Mouse (Mus musculus): Measurements from ENCODE around the gene Klhl40. TPM values are rescaled to one million over a fixed set of nuclear protein-coding genes. Genes with fewer than 3 reads are reported as not detected.

The Klhl40 gene
- polyA plus RNA-seq, 1 experiment from 2014 or later: 0.17 TPM

- H3K4me3 ChIP-seq: peak overlapping the region; percentile 82
- H3K4me1 ChIP-seq: peaks cover 57% of the 10 kb centered on the region
- WGBS: 69% methylated on average over 10 of the region's 10 CpGs
- H3K9me3 ChIP-seq: no peaks in the 10 kb centered on the region
- H3K36me3 ChIP-seq (replicated peaks): peaks cover 56% of the 10 kb centered on the region
- H3K27me3 ChIP-seq (replicated peaks; ENCODE audit: low read depth, poor library complexity, severe bottlenecking): no peaks in the 10 kb centered on the region
- DNase-seq (ENCODE audit: low spot score): no peak
- peak overlapping the region; percentile 97 for H3K27ac ChIP-seq (replicated peaks)
Measured at GRCm38 (mm10) chr9:121761091-121761665, 16.2 kb upstream of the Klhl40 start.

GRCm38 (mm10) chr9:121761787-121762186 is 15.6 kb upstream of the Klhl40 start:
- 66% methylated on average over 8 of the region's 8 CpGs for WGBS
- Histone ChIP-seq H3K27ac (replicated peaks) (peak overlapping the region; percentile 97), H3K36me3 (replicated peaks) (peaks cover 56% of the 10 kb centered on the region), H3K9me3 (no peaks in the 10 kb centered on the region), H3K27me3 (replicated peaks; ENCODE audit: low read depth, poor library complexity, severe bottlenecking) (no peaks in the 10 kb centered on the region), H3K4me3 (peak overlapping the region; percentile 82; the same call in 1 of the 2 replicates), H3K4me1 (peaks cover 57% of the 10 kb centered on the region)
- DNase-seq (ENCODE audit: low spot score): no peak

- Histone ChIP-seq H3K27ac (replicated peaks) (0 out of 2 replicates have a peak overlapping the region, but pooled peaks have one; percentile 97), H3K36me3 (replicated peaks) (peaks cover 58% of the 10 kb centered on the region), H3K9me3 (no peaks in the 10 kb centered on the region), H3K27me3 (replicated peaks; ENCODE audit: low read depth, poor library complexity, severe bottlenecking) (no peaks in the 10 kb centered on the region), H3K4me3 (0 out of 2 replicates have a peak overlapping the region, but pooled peaks have one; percentile 82), H3K4me1 (peaks cover 57% of the 10 kb centered on the region)
- 90% methylated on average over 10 of the region's 10 CpGs for WGBS
- no peak for DNase-seq (ENCODE audit: low spot score)
Measured at GRCm38 (mm10) chr9:121762248-121762647, 15.2 kb upstream of the Klhl40 start.

GRCm38 (mm10) chr9:121762761-121763160 is 14.6 kb upstream of the Klhl40 start:
- H3K27ac ChIP-seq (replicated peaks): 0 out of 2 replicates have a peak overlapping the region, but pooled peaks have one; percentile 24
- peaks cover 63% of the 10 kb centered on the region for H3K36me3 ChIP-seq (replicated peaks)
- H3K9me3 ChIP-seq: no peaks in the 10 kb centered on the region
- WGBS: 93% methylated on average over 25 of the region's 25 CpGs
- peaks cover 52% of the 10 kb centered on the region for H3K4me1 ChIP-seq
- DNase-seq (ENCODE audit: low spot score): no peak
- H3K27me3 ChIP-seq (replicated peaks; ENCODE audit: low read depth, poor library complexity, severe bottlenecking): no peaks in the 10 kb centered on the region
- no peak overlapping the region for H3K4me3 ChIP-seq

GRCm38 (mm10) chr9:121763716-121764115 is 13.7 kb upstream of the Klhl40 start:
- 87% methylated on average over 19 of the region's 19 CpGs for WGBS
- H3K36me3 ChIP-seq (replicated peaks): peaks cover 72% of the 10 kb centered on the region

GRCm38 (mm10) chr9:121765166-121765855 is 12.1 kb upstream of the Klhl40 start:
- Histone ChIP-seq H3K4me1 (peaks cover 33% of the 10 kb centered on the region), H3K36me3 (replicated peaks) (peaks cover 76% of the 10 kb centered on the region), H3K27me3 (replicated peaks; ENCODE audit: low read depth, poor library complexity, severe bottlenecking) (no peaks in the 10 kb centered on the region), H3K4me3 (no peak overlapping the region), H3K9me3 (no peaks in the 10 kb centered on the region), H3K27ac (replicated peaks) (0 out of 2 replicates have a peak overlapping the region, but pooled peaks have one; percentile 3)
- WGBS: 96% methylated on average over 16 of the region's 16 CpGs
- no peak for DNase-seq (ENCODE audit: low spot score)

More at GRCm38 (mm10) chr9:121763716-121764115, 13.7 kb upstream of the Klhl40 start:
- Histone ChIP-seq H3K4me3 (no peak overlapping the region), H3K27ac (replicated peaks) (no peak overlapping the region), H3K27me3 (replicated peaks; ENCODE audit: low read depth, poor library complexity, severe bottlenecking) (no peaks in the 10 kb centered on the region), H3K9me3 (no peaks in the 10 kb centered on the region), H3K4me1 (peaks cover 45% of the 10 kb centered on the region)
- no peak for DNase-seq (ENCODE audit: low spot score)

- Histone ChIP-seq H3K9me3 (no peaks in the 10 kb centered on the region), H3K4me3 (no peak overlapping the region), H3K4me1 (peaks cover 5% of the 10 kb centered on the region), H3K27me3 (replicated peaks; ENCODE audit: low read depth, poor library complexity, severe bottlenecking) (peaks cover 21% of the 10 kb centered on the region), H3K36me3 (replicated peaks) (peaks cover 16% of the 10 kb centered on the region), H3K27ac (replicated peaks) (no peak overlapping the region)
- no peak for DNase-seq (ENCODE audit: low spot score)
- WGBS: 79% methylated on average over 5 of the region's 5 CpGs
Measured at GRCm38 (mm10) chr9:121772412-121772811, 5.0 kb upstream of the Klhl40 start.

- 85% methylated on average over 10 of the region's 10 CpGs for WGBS
- Histone ChIP-seq H3K27me3 (replicated peaks; ENCODE audit: low read depth, poor library complexity, severe bottlenecking) (peaks cover 56% of the 10 kb centered on the region), H3K36me3 (replicated peaks) (no peaks in the 10 kb centered on the region), H3K27ac (replicated peaks) (no peak overlapping the region), H3K4me3 (no peak overlapping the region), H3K4me1 (peaks cover 13% of the 10 kb centered on the region), H3K9me3 (no peaks in the 10 kb centered on the region)
- DNase-seq (ENCODE audit: low spot score): no peak
Measured at GRCm38 (mm10) chr9:121775951-121776350, 1.5 kb upstream of the Klhl40 start.

- Histone ChIP-seq H3K4me1 (peaks cover 13% of the 10 kb centered on the region), H3K27me3 (replicated peaks; ENCODE audit: low read depth, poor library complexity, severe bottlenecking) (peaks cover 56% of the 10 kb centered on the region), H3K36me3 (replicated peaks) (no peaks in the 10 kb centered on the region), H3K9me3 (no peaks in the 10 kb centered on the region), H3K27ac (replicated peaks) (no peak overlapping the region), H3K4me3 (no peak overlapping the region)
- 85% methylated on average over 7 of the region's 7 CpGs for WGBS
- DNase-seq (ENCODE audit: low spot score): no peak
Measured at GRCm38 (mm10) chr9:121776511-121776910, 896 bp upstream of the Klhl40 start.

- H3K4me3 ChIP-seq: peak overlapping the region; percentile 53
- no peaks in the 10 kb centered on the region for H3K36me3 ChIP-seq (replicated peaks)
- DNase-seq (ENCODE audit: low spot score): peak; percentile 53
- H3K9me3 ChIP-seq: no peaks in the 10 kb centered on the region
- H3K4me1 ChIP-seq: peaks cover 13% of the 10 kb centered on the region
- H3K27me3 ChIP-seq (replicated peaks; ENCODE audit: low read depth, poor library complexity, severe bottlenecking): peaks cover 56% of the 10 kb centered on the region
- H3K27ac ChIP-seq (replicated peaks): no peak overlapping the region
- 15% methylated on average over 54 of the region's 54 CpGs for WGBS
Measured at GRCm38 (mm10) chr9:121778066-121778624, 738 bp downstream of the Klhl40 start.

GRCm38 (mm10) chr9:121784801-121785200 is 7.4 kb downstream of the Klhl40 start:
- DNase-seq (ENCODE audit: low spot score): no peak
- no peaks in the 10 kb centered on the region for H3K4me1 ChIP-seq
- no peaks in the 10 kb centered on the region for H3K36me3 ChIP-seq (replicated peaks)
- H3K27ac ChIP-seq (replicated peaks): no peak overlapping the region
- H3K27me3 ChIP-seq (replicated peaks; ENCODE audit: low read depth, poor library complexity, severe bottlenecking): peaks cover 11% of the 10 kb centered on the region
- 90% methylated on average over 12 of the region's 12 CpGs for WGBS
- no peaks in the 10 kb centered on the region for H3K9me3 ChIP-seq
- no peak overlapping the region for H3K4me3 ChIP-seq

GRCm38 (mm10) chr9:121785261-121785660 is 7.9 kb downstream of the Klhl40 start:
- H3K4me3 ChIP-seq: no peak overlapping the region
- peaks cover 6% of the 10 kb centered on the region; the same call in 1 of the 2 replicates for H3K27me3 ChIP-seq (replicated peaks; ENCODE audit: low read depth, poor library complexity, severe bottlenecking)
- H3K36me3 ChIP-seq (replicated peaks): no peaks in the 10 kb centered on the region
- H3K9me3 ChIP-seq: no peaks in the 10 kb centered on the region
- H3K4me1 ChIP-seq: no peaks in the 10 kb centered on the region
- DNase-seq (ENCODE audit: low spot score): no peak
- 88% methylated on average over 8 of the region's 8 CpGs for WGBS
- H3K27ac ChIP-seq (replicated peaks): no peak overlapping the region

Measured in embryonic facial prominence, embryonic 10.5 days (tissue).